Mouse (Mus musculus) heart, embryonic 11.5 days (tissue): ENCODE results near the gene D930020B18Rik. TPM values are rescaled to one million over a fixed set of nuclear protein-coding genes. Genes with fewer than 3 reads are reported as not detected.

Experiments used
- ATAC-seq: fragments of 200-750 bp; cut with Nextera tagmentation; replicated peaks from 2 replicates; pipeline ENCODE4 v1.8.0; 2017; ENCODE audit warnings: moderate library complexity; ENCODE audit not compliant: insufficient number of reproducible peaks, low FRiP score, low TSS enrichment
- H3K27ac ChIP-seq: fragments of 300-500 bp; sonication (generic); 2 replicates; pipeline ENCODE4 v1.5.1; 2014; ENCODE audit warnings: mild to moderate bottlenecking, low read depth, low read length
- H3K27me3 ChIP-seq: fragments of 300-500 bp; sonication (generic); 2 replicates; pipeline ENCODE4 v1.6.1; 2014; ENCODE audit warnings: mild to moderate bottlenecking, low read length, mixed read lengths; ENCODE audit not compliant: control insufficient read depth, insufficient read depth
- H3K36me3 ChIP-seq: fragments of 300-500 bp; sonication (generic); 2 replicates; pipeline ENCODE4 v1.6.1; 2014; ENCODE audit warnings: mild to moderate bottlenecking, low read length, moderate library complexity, mixed read lengths; ENCODE audit not compliant: control insufficient read depth, insufficient read depth
- H3K4me1 ChIP-seq: fragments of 300-500 bp; sonication (generic); 2 replicates; pipeline ENCODE4 v1.6.1; 2014; ENCODE audit warnings: low read length; ENCODE audit not compliant: control insufficient read depth, insufficient read depth
- H3K4me2 ChIP-seq: fragments of 300-500 bp; sonication (generic); 2 replicates; pipeline ENCODE4 v1.6.1; 2014; ENCODE audit warnings: mild to moderate bottlenecking, moderate library complexity
- H3K4me3 ChIP-seq: fragments of 300-500 bp; sonication (generic); 2 replicates; pipeline ENCODE4 v1.5.1; 2014; ENCODE audit warnings: low read depth, low read length
- H3K9ac ChIP-seq: fragments of 300-500 bp; sonication (generic); 2 replicates; pipeline ENCODE4 v1.6.1; 2014; ENCODE audit warnings: mild to moderate bottlenecking, low read depth, low read length, moderate library complexity
- H3K9me3 ChIP-seq: fragments of 300-500 bp; sonication (generic); replicated peaks from 2 replicates; pipeline ENCODE4 v1.6.1; 2016; ENCODE audit warnings: low read length; ENCODE audit not compliant: control insufficient read depth
- WGBS: fragments of 180-500 bp; shearing (Covaris S2); extraction: QIAGEN DNeasy Blood & Tissue Kit; methylation state at CpG from one replicate; pipeline ENCODE4 v1.1.7; 2014; ENCODE audit not compliant: insufficient replicate concordance; 5-methylcytosine and 5-hydroxymethylcytosine counted together
- polyA plus RNA-seq: library from polyadenylated mRNA; unstranded; fragments of >200 nt; fragmentation: Nextera tagmentation; extraction: Ambion mirVana; gene quantifications from 2 replicates; pipeline ENCODE4 v1.2.1, GENCODE M21; 2014

The D930020B18Rik gene
- polyA plus RNA-seq, 1 experiment from 2014 or later, result not detected

- no peaks in the 10 kb centered on the region for H3K9me3 ChIP-seq
- 77% methylated on average over 10 of the region's 10 CpGs for WGBS
- peaks cover 8% of the 10 kb centered on the region for H3K4me1 ChIP-seq
- H3K36me3 ChIP-seq, result no peaks in the 10 kb centered on the region
- H3K27me3 ChIP-seq, result no peaks in the 10 kb centered on the region
- peak overlapping the region; percentile 92 for H3K4me3 ChIP-seq
- H3K4me2 ChIP-seq, result peak overlapping the region; percentile 82
- H3K9ac ChIP-seq, result peak overlapping the region; percentile 96; the same call in 1 of the 2 replicates
- no peak overlapping the region for H3K27ac ChIP-seq
- no peak for ATAC-seq
These were observed 14.1 kb upstream of the D930020B18Rik start for GRCm38 (mm10) chr10:121627216-121627852.

DNA sequence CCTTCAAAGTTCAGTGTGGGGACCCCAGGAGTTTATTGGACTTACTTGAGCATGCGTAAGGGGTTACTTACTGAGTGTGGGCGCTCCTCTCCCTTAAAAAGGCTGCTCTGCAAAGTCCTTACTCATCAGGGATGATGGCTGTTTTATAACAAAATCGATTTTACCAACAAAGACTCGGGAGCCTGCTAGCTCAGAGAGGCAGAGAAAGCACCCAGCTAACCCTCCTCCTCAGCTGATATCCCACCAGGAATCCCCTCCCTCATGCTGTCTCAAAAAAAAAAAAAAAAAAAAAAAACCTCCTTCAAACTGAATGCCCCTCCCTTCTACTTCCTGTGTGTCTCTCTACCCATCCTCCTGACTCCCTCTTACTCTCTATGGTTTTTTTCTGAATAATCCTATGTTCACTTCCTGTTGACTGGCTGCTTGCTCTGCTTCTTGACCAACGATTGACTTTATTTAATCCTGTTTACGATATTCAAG, 12.8 kb upstream of the D930020B18Rik start:
- ATAC-seq, result no peak
- no peaks in the 10 kb centered on the region for H3K9me3 ChIP-seq
- no peak overlapping the region for H3K4me2 ChIP-seq
- WGBS, result 78% methylated on average over 6 of the region's 6 CpGs
- H3K27ac ChIP-seq, result no peak overlapping the region
- H3K36me3 ChIP-seq, result no peaks in the 10 kb centered on the region
- no peak overlapping the region for H3K4me3 ChIP-seq
- no peak overlapping the region for H3K9ac ChIP-seq
- H3K27me3 ChIP-seq, result no peaks in the 10 kb centered on the region
- peaks cover 8% of the 10 kb centered on the region for H3K4me1 ChIP-seq

DNA sequence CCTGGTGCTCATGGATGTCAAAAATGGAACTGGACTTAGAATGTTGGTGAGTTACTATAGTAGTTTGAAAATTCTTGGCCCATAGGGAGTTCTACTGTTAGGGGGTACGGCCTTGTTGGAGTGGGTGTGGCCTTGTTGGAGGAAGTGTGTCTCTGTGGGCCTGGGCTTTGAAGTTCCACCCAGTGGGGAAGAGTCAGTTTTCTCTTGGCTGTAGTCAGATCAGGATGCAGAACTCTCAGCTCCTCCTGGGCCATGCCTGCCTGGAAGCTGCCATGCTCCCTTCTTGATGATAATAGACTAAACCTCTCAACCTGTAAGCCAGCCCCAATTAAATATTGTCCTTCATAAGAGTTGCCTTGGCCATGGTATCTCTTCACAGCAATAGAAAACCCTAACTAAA, 7.2 kb upstream of the D930020B18Rik start:
- no peak overlapping the region for H3K9ac ChIP-seq
- H3K27ac ChIP-seq, result no peak overlapping the region
- no peaks in the 10 kb centered on the region for H3K4me1 ChIP-seq
- no peaks in the 10 kb centered on the region for H3K9me3 ChIP-seq
- H3K36me3 ChIP-seq, result no peaks in the 10 kb centered on the region
- H3K27me3 ChIP-seq, result no peaks in the 10 kb centered on the region
- no peak overlapping the region for H3K4me2 ChIP-seq
- ATAC-seq, result no peak
- H3K4me3 ChIP-seq, result no peak overlapping the region
- WGBS, result 52% methylated on average over 1 of the region's 1 CpGs

DNA sequence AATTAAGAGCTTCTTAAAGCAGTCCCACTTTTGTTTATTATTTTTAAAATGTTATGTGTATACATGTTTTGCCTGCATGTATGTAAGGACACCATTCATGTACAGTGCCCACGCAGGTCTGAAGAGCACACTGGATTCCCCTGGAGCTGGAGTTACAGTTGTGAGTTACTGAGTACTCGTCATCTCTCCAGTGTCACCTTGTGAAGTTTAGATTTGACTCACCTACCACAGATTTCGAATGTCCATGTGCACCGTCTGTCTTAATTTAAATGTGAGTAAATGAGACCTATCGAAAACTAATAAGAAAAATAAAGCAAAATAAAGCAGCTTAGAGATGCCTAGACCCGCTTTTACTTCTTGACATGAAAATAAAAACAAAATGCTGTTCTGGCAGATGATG, 5.1 kb upstream of the D930020B18Rik start:
- no peak for ATAC-seq
- Histone ChIP-seq H3K4me3 (no peak overlapping the region), H3K4me2 (no peak overlapping the region), H3K9me3 (no peaks in the 10 kb centered on the region), H3K4me1 (no peaks in the 10 kb centered on the region), H3K36me3 (no peaks in the 10 kb centered on the region), H3K27me3 (no peaks in the 10 kb centered on the region), H3K9ac (no peak overlapping the region), H3K27ac (no peak overlapping the region)
- 78% methylated on average over 6 of the region's 6 CpGs for WGBS

- Histone ChIP-seq H3K9ac (no peak overlapping the region), H3K27me3 (peaks cover 19% of the 10 kb centered on the region; the same call in 1 of the 2 replicates), H3K4me1 (0 out of 2 replicates have a peak, but pooled peaks cover 2% of the 10 kb centered on the region), H3K4me2 (no peak overlapping the region), H3K4me3 (no peak overlapping the region), H3K27ac (no peak overlapping the region), H3K36me3 (no peaks in the 10 kb centered on the region), H3K9me3 (no peaks in the 10 kb centered on the region)
- no peak for ATAC-seq
- WGBS, result 77% methylated on average over 5 of the region's 5 CpGs
These were observed 1.8 kb upstream of the D930020B18Rik start for GRCm38 (mm10) chr10:121639573-121639972.

DNA sequence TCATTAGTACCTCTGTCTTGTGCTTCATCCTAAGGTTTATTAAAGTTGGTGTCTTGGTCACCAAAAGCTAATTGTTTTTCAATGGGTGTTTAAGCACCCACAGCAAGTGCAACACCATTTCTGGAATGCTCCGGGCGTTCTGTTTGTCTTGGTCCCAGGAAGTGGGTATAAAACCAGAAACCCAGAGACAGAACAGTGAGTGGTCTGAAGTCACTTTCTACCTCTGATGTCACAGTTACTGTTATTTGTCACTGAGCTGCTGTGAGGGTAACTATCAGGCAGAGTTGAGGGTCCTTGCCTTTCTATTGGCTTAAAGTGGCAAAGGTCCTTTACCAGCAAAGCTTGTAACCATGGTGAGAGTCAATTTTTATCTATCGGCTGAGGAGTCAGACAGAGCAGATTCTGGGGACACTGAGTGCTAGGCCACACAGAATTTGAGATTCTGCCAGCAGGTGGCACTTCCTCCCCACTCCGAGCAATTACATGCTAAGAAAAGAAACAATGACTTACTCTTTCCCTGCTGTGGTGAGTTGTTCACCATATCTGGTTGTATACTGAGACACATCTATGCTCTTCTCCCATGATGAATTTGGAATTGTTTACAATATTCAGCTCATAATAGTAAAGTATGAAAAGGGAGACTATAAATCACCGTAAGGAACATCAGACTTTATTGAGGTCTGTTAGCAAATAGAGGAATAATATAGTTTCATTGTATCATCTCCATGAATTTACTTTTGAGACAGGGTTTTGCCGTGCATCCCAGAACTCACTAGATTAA, 1.0 kb upstream of the D930020B18Rik start:
- ATAC-seq, result no peak
- peak overlapping the region; percentile 97 for H3K4me2 ChIP-seq
- WGBS, result 45% methylated on average over 6 of the region's 6 CpGs
- no peaks in the 10 kb centered on the region for H3K9me3 ChIP-seq
- no peaks in the 10 kb centered on the region for H3K36me3 ChIP-seq
- H3K4me1 ChIP-seq, result 0 out of 2 replicates have a peak, but pooled peaks cover 2% of the 10 kb centered on the region
- H3K9ac ChIP-seq, result no peak overlapping the region
- peaks cover 22% of the 10 kb centered on the region; the same call in 1 of the 2 replicates for H3K27me3 ChIP-seq
- peak overlapping the region; percentile 58 for H3K4me3 ChIP-seq
- H3K27ac ChIP-seq, result no peak overlapping the region

DNA sequence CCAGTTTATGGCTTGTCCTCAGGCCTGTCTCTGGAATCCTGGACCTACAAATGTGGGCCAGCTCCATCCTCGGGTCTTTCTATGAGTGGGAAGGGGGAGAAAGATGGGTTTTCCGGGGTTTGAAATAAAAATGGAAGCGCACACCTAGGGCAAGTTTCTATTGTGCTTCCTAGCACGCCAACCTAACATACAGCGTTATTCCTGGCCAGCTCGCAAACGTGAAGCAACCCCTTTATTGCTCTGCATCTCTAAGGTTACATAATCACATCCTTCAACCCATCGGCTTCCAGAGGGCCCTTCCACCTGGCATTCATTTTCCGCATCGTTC, 480 bp upstream of the D930020B18Rik start:
- no peak overlapping the region for H3K9ac ChIP-seq
- peaks cover 22% of the 10 kb centered on the region; the same call in 1 of the 2 replicates for H3K27me3 ChIP-seq

GRCm38 (mm10) chr10:121642054-121642947, 913 bp downstream of the D930020B18Rik start:
- no peaks in the 10 kb centered on the region for H3K9me3 ChIP-seq
- no peak overlapping the region for H3K27ac ChIP-seq
- H3K4me3 ChIP-seq, result peak overlapping the region; percentile 58
- WGBS, result 5% methylated on average over 28 of the region's 28 CpGs
- no peaks in the 10 kb centered on the region for H3K36me3 ChIP-seq
- peaks cover 22% of the 10 kb centered on the region; the same call in 1 of the 2 replicates for H3K27me3 ChIP-seq
- 0 out of 2 replicates have a peak, but pooled peaks have one; percentile 4 for ATAC-seq
- no peak overlapping the region for H3K9ac ChIP-seq
- H3K4me1 ChIP-seq, result 0 out of 2 replicates have a peak, but pooled peaks cover 2% of the 10 kb centered on the region
- peak overlapping the region; percentile 97 for H3K4me2 ChIP-seq

More for the DNA sequence above, 480 bp upstream of the D930020B18Rik start:
- no peak for ATAC-seq
- 20% methylated on average over 10 of the region's 10 CpGs for WGBS
- Histone ChIP-seq H3K4me2 (peak overlapping the region; percentile 97), H3K36me3 (no peaks in the 10 kb centered on the region), H3K9me3 (no peaks in the 10 kb centered on the region), H3K27ac (no peak overlapping the region), H3K4me1 (0 out of 2 replicates have a peak, but pooled peaks cover 2% of the 10 kb centered on the region), H3K4me3 (peak overlapping the region; percentile 58)
